Mouse (Mus musculus): ENCODE measurements at regions not wholly inside any gene's neighbourhood (a gene's known extent, or its start where the extent isn't known, plus 50 kb on each side); places are given as distances from the start of the nearest gene placed in this dataset.

GRCm38 (mm10) chr11:33060352-33060751 lies 86.8 kb downstream of the Fgf18 start:
- TF ChIP-seq CEBPB (IDR thresholded peaks at IDR 0.05; ENCODE audit: low read depth) (no peak), CTCF (IDR thresholded peaks at IDR 0.05; ENCODE audit: control insufficient read depth, insufficient read depth, insufficient read length) (no peak), MAX (IDR thresholded peaks at IDR 0.05) (no peak), USF1 (IDR thresholded peaks at IDR 0.05; ENCODE audit: low read depth) (no peak), MYOD1 (IDR thresholded peaks at IDR 0.05; ENCODE audit: control insufficient read depth, insufficient read length, low read depth) (no peak), MYOG (IDR thresholded peaks at IDR 0.05; ENCODE audit: control insufficient read depth, extremely low read depth, insufficient read length) (no peak), FOSL1 (IDR thresholded peaks at IDR 0.05; ENCODE audit: insufficient read depth, low read length, poor library complexity, severe bottlenecking) (no peak)

All from C2C12 (cell line).